Mouse (Mus musculus): ENCODE data around the gene Galnt10. TPM values are rescaled to one million over a fixed set of nuclear protein-coding genes. Genes with fewer than 3 reads are reported as not detected.

The Galnt10 gene
- total and polyA plus RNA-seq, 3 experiments, result 17.5 to 41.2 (median 21.4) TPM

GRCm38 (mm10) chr11:57631805-57632485 is 13.3 kb upstream of the Galnt10 start:
- DNase-seq (ENCODE audit: low spot score) (no peak), ATAC-seq (ENCODE audit: extremely low read depth, insufficient number of reproducible peaks, low FRiP score, poor library complexity, severe bottlenecking) (no peak)
- TF ChIP-seq TAL1 (conservative IDR thresholded peaks at IDR 0.05; ENCODE audit: low read depth, low read length), result no peak
- no peak for TF ChIP-seq GATA2 (IDR thresholded peaks at IDR 0.05; ENCODE audit: borderline replicate concordance, low read depth, low read length)
- no peak for TF ChIP-seq GATA1 (IDR thresholded peaks at IDR 0.05; ENCODE audit: borderline replicate concordance, low read length)
- TF ChIP-seq CTCF (IDR thresholded peaks at IDR 0.05; ENCODE audit: low read depth, low read length), result no peak
- TF ChIP-seq POLR2AphosphoS5 (IDR thresholded peaks at IDR 0.05; ENCODE audit: insufficient replicate concordance, low read depth, low read length), result no peak
- H3K9me3 ChIP-seq (replicated peaks), result peaks cover 2% of the 10 kb centered on the region; the same call in 1 of the 2 replicates
- H3K27me3 ChIP-seq (ENCODE audit: insufficient read depth, low read length), result peaks cover 37% of the 10 kb centered on the region
- H3K4me3 ChIP-seq (ENCODE audit: low read depth, low read length), result no peak overlapping the region
- H3K4me1 ChIP-seq (ENCODE audit: insufficient read depth, low read depth, low read length), result peaks cover 12% of the 10 kb centered on the region
- H3K36me3 ChIP-seq (replicated peaks), result no peaks in the 10 kb centered on the region

- Histone ChIP-seq H3K4me1 (ENCODE audit: insufficient read depth, low read depth, low read length) (peaks cover 9% of the 10 kb centered on the region; the same call in 1 of the 2 replicates), H3K4me3 (ENCODE audit: low read depth, low read length) (no peak overlapping the region), H3K9me3 (replicated peaks) (peaks cover 2% of the 10 kb centered on the region; the same call in 1 of the 2 replicates), H3K27me3 (ENCODE audit: insufficient read depth, low read length) (peaks cover 37% of the 10 kb centered on the region), H3K36me3 (replicated peaks) (no peaks in the 10 kb centered on the region)
- ATAC-seq (ENCODE audit: extremely low read depth, insufficient number of reproducible peaks, low FRiP score, poor library complexity, severe bottlenecking), result no peak
- DNase-seq (ENCODE audit: low spot score), result no peak
- TF ChIP-seq POLR2AphosphoS5 (IDR thresholded peaks at IDR 0.05; ENCODE audit: insufficient replicate concordance, low read depth, low read length) (no peak), GATA2 (IDR thresholded peaks at IDR 0.05; ENCODE audit: borderline replicate concordance, low read depth, low read length) (no peak), TAL1 (conservative IDR thresholded peaks at IDR 0.05; ENCODE audit: low read depth, low read length) (no peak), GATA1 (IDR thresholded peaks at IDR 0.05; ENCODE audit: borderline replicate concordance, low read length) (no peak), CTCF (IDR thresholded peaks at IDR 0.05; ENCODE audit: low read depth, low read length) (no peak)
These were observed 12.2 kb upstream of the Galnt10 start for GRCm38 (mm10) chr11:57633006-57633405.

GRCm38 (mm10) chr11:57633975-57634585 is 11.2 kb upstream of the Galnt10 start:
- ATAC-seq (ENCODE audit: extremely low read depth, insufficient number of reproducible peaks, low FRiP score, poor library complexity, severe bottlenecking), result no peak
- Histone ChIP-seq H3K27me3 (ENCODE audit: insufficient read depth, low read length) (peaks cover 37% of the 10 kb centered on the region), H3K36me3 (replicated peaks) (no peaks in the 10 kb centered on the region), H3K4me1 (ENCODE audit: insufficient read depth, low read depth, low read length) (peaks cover 9% of the 10 kb centered on the region; the same call in 1 of the 2 replicates), H3K9me3 (replicated peaks) (peaks cover 2% of the 10 kb centered on the region; the same call in 1 of the 2 replicates), H3K4me3 (ENCODE audit: low read depth, low read length) (no peak overlapping the region)
- no peak for DNase-seq (ENCODE audit: low spot score)
- TF ChIP-seq TAL1 (conservative IDR thresholded peaks at IDR 0.05; ENCODE audit: low read depth, low read length), result no peak
- TF ChIP-seq POLR2AphosphoS5 (IDR thresholded peaks at IDR 0.05; ENCODE audit: insufficient replicate concordance, low read depth, low read length), result no peak
- no peak for TF ChIP-seq GATA1 (IDR thresholded peaks at IDR 0.05; ENCODE audit: borderline replicate concordance, low read length)
- no peak for TF ChIP-seq GATA2 (IDR thresholded peaks at IDR 0.05; ENCODE audit: borderline replicate concordance, low read depth, low read length)
- TF ChIP-seq CTCF (IDR thresholded peaks at IDR 0.05; ENCODE audit: low read depth, low read length), result no peak

GRCm38 (mm10) chr11:57635148-57635547 is 10.1 kb upstream of the Galnt10 start:
- Histone ChIP-seq H3K36me3 (replicated peaks) (no peaks in the 10 kb centered on the region), H3K4me1 (ENCODE audit: insufficient read depth, low read depth, low read length) (peaks cover 6% of the 10 kb centered on the region; the same call in 1 of the 2 replicates), H3K9me3 (replicated peaks) (peaks cover 2% of the 10 kb centered on the region; the same call in 1 of the 2 replicates), H3K4me3 (ENCODE audit: low read depth, low read length) (no peak overlapping the region), H3K27me3 (ENCODE audit: insufficient read depth, low read length) (peaks cover 35% of the 10 kb centered on the region)
- ATAC-seq (ENCODE audit: extremely low read depth, insufficient number of reproducible peaks, low FRiP score, poor library complexity, severe bottlenecking), result no peak
- no peak for DNase-seq (ENCODE audit: low spot score)
- no peak for TF ChIP-seq GATA2 (IDR thresholded peaks at IDR 0.05; ENCODE audit: borderline replicate concordance, low read depth, low read length)
- no peak for TF ChIP-seq GATA1 (IDR thresholded peaks at IDR 0.05; ENCODE audit: borderline replicate concordance, low read length)
- no peak for TF ChIP-seq CTCF (IDR thresholded peaks at IDR 0.05; ENCODE audit: low read depth, low read length)
- TF ChIP-seq POLR2AphosphoS5 (IDR thresholded peaks at IDR 0.05; ENCODE audit: insufficient replicate concordance, low read depth, low read length), result no peak
- TF ChIP-seq TAL1 (conservative IDR thresholded peaks at IDR 0.05; ENCODE audit: low read depth, low read length), result no peak

- H3K4me1 ChIP-seq (ENCODE audit: insufficient read depth, low read depth, low read length), result peaks cover 44% of the 10 kb centered on the region
- H3K4me3 ChIP-seq (ENCODE audit: low read depth, low read length), result no peak overlapping the region
- peaks cover 23% of the 10 kb centered on the region for H3K36me3 ChIP-seq (replicated peaks)
- no peaks in the 10 kb centered on the region for H3K27me3 ChIP-seq (ENCODE audit: insufficient read depth, low read length)
- no peaks in the 10 kb centered on the region for H3K9me3 ChIP-seq (replicated peaks)
- ATAC-seq (ENCODE audit: extremely low read depth, insufficient number of reproducible peaks, low FRiP score, poor library complexity, severe bottlenecking), result no peak
- no peak for DNase-seq (ENCODE audit: low spot score)
- no peak for TF ChIP-seq GATA2 (IDR thresholded peaks at IDR 0.05; ENCODE audit: borderline replicate concordance, low read depth, low read length)
These were observed 1.6 kb upstream of the Galnt10 start for GRCm38 (mm10) chr11:57643691-57644090.

- H3K27me3 ChIP-seq (ENCODE audit: insufficient read depth, low read length), result no peaks in the 10 kb centered on the region
- ATAC-seq (ENCODE audit: extremely low read depth, insufficient number of reproducible peaks, low FRiP score, poor library complexity, severe bottlenecking) (no peak), DNase-seq (ENCODE audit: low spot score) (peak; percentile 48)
- peaks cover 51% of the 10 kb centered on the region for H3K4me1 ChIP-seq (ENCODE audit: insufficient read depth, low read depth, low read length)
- peak overlapping the region; percentile 86 for H3K4me3 ChIP-seq (ENCODE audit: low read depth, low read length)
- no peaks in the 10 kb centered on the region for H3K9me3 ChIP-seq (replicated peaks)
- H3K36me3 ChIP-seq (replicated peaks), result peaks cover 31% of the 10 kb centered on the region
- TF ChIP-seq GATA2 (IDR thresholded peaks at IDR 0.05; ENCODE audit: borderline replicate concordance, low read depth, low read length), result no peak
- TF ChIP-seq TAL1 (conservative IDR thresholded peaks at IDR 0.05; ENCODE audit: low read depth, low read length), result no peak
- TF ChIP-seq CTCF (IDR thresholded peaks at IDR 0.05; ENCODE audit: low read depth, low read length), result no peak
- no peak for TF ChIP-seq GATA1 (IDR thresholded peaks at IDR 0.05; ENCODE audit: borderline replicate concordance, low read length)
- TF ChIP-seq POLR2AphosphoS5 (IDR thresholded peaks at IDR 0.05; ENCODE audit: insufficient replicate concordance, low read depth, low read length), result no peak
These were observed 811 bp upstream of the Galnt10 start for GRCm38 (mm10) chr11:57644245-57645017.

Measured in G1E (cell line).